Mouse (Mus musculus): ENCODE measurements around the gene Kcna4.

DNA sequence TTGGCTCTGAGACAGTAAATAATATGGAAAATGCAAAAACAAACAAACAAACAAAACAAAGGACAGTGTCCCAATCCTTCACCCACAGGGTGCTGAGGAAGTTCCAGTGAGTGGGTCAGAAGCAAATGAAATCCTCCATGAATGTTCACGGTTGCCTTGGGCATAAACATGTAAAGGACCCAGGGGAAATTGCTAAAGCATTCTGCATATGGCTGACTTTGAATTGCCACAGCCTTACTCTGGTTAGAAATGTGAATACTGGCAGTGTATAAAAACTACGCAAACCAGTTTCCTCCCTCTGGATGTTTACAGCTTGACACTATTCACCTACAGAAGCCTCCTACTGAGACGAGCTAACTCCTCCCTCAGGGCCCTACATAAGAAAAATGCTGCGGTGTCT lies 54.9 kb downstream of the Kcna4 start:
- TF ChIP-seq CTCF (IDR thresholded peaks at IDR 0.05; ENCODE audit: low read depth, low read length) (no peak), POLR2A (IDR thresholded peaks at IDR 0.05; ENCODE audit: extremely low read depth, insufficient read depth, low read length) (no peak)

Data from liver, adult 2 months (tissue).